Mouse (Mus musculus): ENCODE measurements around the gene Spink4. TPM values are rescaled to one million over a fixed set of nuclear protein-coding genes. Genes with fewer than 3 reads are reported as not detected.

The Spink4 gene
- not detected in 2 replicates for polyA plus RNA-seq (2012; rRNA removed)

- DNase-seq (ENCODE audit: extremely low spot score in 1 of 2, low spot score in 1 of 2): no peak
Measured at GRCm38 (mm10) chr4:40919785-40920184, at the start of gene Spink4. TSS of gene Spink4 (plus strand) at chr4:40920052.

- no peak for DNase-seq (ENCODE audit: extremely low spot score in 1 of 2, low spot score in 1 of 2)
Measured at GRCm38 (mm10) chr4:40870206-40870605, 49.6 kb upstream of the Spink4 start.

GRCm38 (mm10) chr4:40872129-40872528 is 47.7 kb upstream of the Spink4 start:
- DNase-seq (ENCODE audit: extremely low spot score in 1 of 2, low spot score in 1 of 2): no peak

- DNase-seq (ENCODE audit: extremely low spot score in 1 of 2, low spot score in 1 of 2): no peak
Measured at GRCm38 (mm10) chr4:40873320-40873719, 46.5 kb upstream of the Spink4 start.

GRCm38 (mm10) chr4:40874151-40874600 is 45.7 kb upstream of the Spink4 start:
- DNase-seq (ENCODE audit: extremely low spot score in 1 of 2, low spot score in 1 of 2): peak in 1 of 2 experiments; percentile 52

GRCm38 (mm10) chr4:40874794-40875552 is 44.9 kb upstream of the Spink4 start:
- no peak for DNase-seq (ENCODE audit: extremely low spot score in 1 of 2, low spot score in 1 of 2)

- DNase-seq (ENCODE audit: extremely low spot score in 1 of 2, low spot score in 1 of 2): peak; percentile 84 to 90
Measured at GRCm38 (mm10) chr4:40875842-40876241, 44.0 kb upstream of the Spink4 start.

- DNase-seq (ENCODE audit: extremely low spot score in 1 of 2, low spot score in 1 of 2): no peak
Measured at GRCm38 (mm10) chr4:40876814-40877371, 43.0 kb upstream of the Spink4 start.

GRCm38 (mm10) chr4:40877528-40877927 is 42.3 kb upstream of the Spink4 start:
- no peak for DNase-seq (ENCODE audit: extremely low spot score in 1 of 2, low spot score in 1 of 2)

- DNase-seq (ENCODE audit: extremely low spot score in 1 of 2, low spot score in 1 of 2): no peak
Measured at GRCm38 (mm10) chr4:40883200-40883599, 36.7 kb upstream of the Spink4 start.

GRCm38 (mm10) chr4:40884282-40885165 is 35.3 kb upstream of the Spink4 start:
- peak; percentile 46 to 60 for DNase-seq (ENCODE audit: extremely low spot score in 1 of 2, low spot score in 1 of 2)

GRCm38 (mm10) chr4:40885166-40885525 is 34.7 kb upstream of the Spink4 start:
- peak in 1 of 2 experiments; percentile 68 for DNase-seq (ENCODE audit: extremely low spot score in 1 of 2, low spot score in 1 of 2)

GRCm38 (mm10) chr4:40885883-40886282 is 34.0 kb upstream of the Spink4 start:
- no peak for DNase-seq (ENCODE audit: extremely low spot score in 1 of 2, low spot score in 1 of 2)

- no peak for DNase-seq (ENCODE audit: extremely low spot score in 1 of 2, low spot score in 1 of 2)
Measured at GRCm38 (mm10) chr4:40888839-40889238, 31.0 kb upstream of the Spink4 start.

GRCm38 (mm10) chr4:40889252-40889651 is 30.6 kb upstream of the Spink4 start:
- DNase-seq (ENCODE audit: extremely low spot score in 1 of 2, low spot score in 1 of 2): no peak

GRCm38 (mm10) chr4:40889983-40890382 is 29.9 kb upstream of the Spink4 start:
- DNase-seq (ENCODE audit: extremely low spot score in 1 of 2, low spot score in 1 of 2): no peak

GRCm38 (mm10) chr4:40891206-40891605 is 28.6 kb upstream of the Spink4 start:
- DNase-seq (ENCODE audit: extremely low spot score in 1 of 2, low spot score in 1 of 2): no peak

- DNase-seq (ENCODE audit: extremely low spot score in 1 of 2, low spot score in 1 of 2): no peak
Measured at GRCm38 (mm10) chr4:40895118-40895517, 24.7 kb upstream of the Spink4 start.

- no peak for DNase-seq (ENCODE audit: extremely low spot score in 1 of 2, low spot score in 1 of 2)
Measured at GRCm38 (mm10) chr4:40895646-40896045, 24.2 kb upstream of the Spink4 start.

GRCm38 (mm10) chr4:40898476-40899044 is 21.3 kb upstream of the Spink4 start:
- no peak for DNase-seq (ENCODE audit: extremely low spot score in 1 of 2, low spot score in 1 of 2)

- DNase-seq (ENCODE audit: extremely low spot score in 1 of 2, low spot score in 1 of 2): no peak
Measured at GRCm38 (mm10) chr4:40899264-40899663, 20.6 kb upstream of the Spink4 start.

Data from frontal cortex, adult 2 months (tissue).